Mouse (Mus musculus) midbrain, embryonic 14.5 days (tissue): ENCODE measurements at regions not wholly inside any gene's neighbourhood (a gene's known extent, or its start where the extent isn't known, plus 50 kb on each side); places are given as distances from the start of the nearest gene placed in this dataset.

Source experiments
- ATAC-seq: fragments of 200-750 bp; cut with Nextera tagmentation; 2 replicates; pipeline ENCODE4 v1.8.0; 2017; ENCODE audit warnings: moderate number of reproducible peaks, moderate library complexity; ENCODE audit not compliant: low FRiP score, low TSS enrichment
- DNase-seq: peaks from one replicate; pipeline ENCODE4 v3.0.0-alpha.2; 2015
- H3K27ac ChIP-seq: fragments of 300-500 bp; sonication (generic); replicated peaks from 2 replicates; pipeline ENCODE4 v1.5.1; 2014; ENCODE audit warnings: mild to moderate bottlenecking, low read depth, low read length, moderate library complexity
- H3K27me3 ChIP-seq: fragments of 300-500 bp; sonication (generic); 2 replicates; pipeline ENCODE4 v1.6.1; 2014; ENCODE audit warnings: low read length, control low read depth, mixed read lengths; ENCODE audit not compliant: control insufficient read depth, insufficient read depth
- H3K36me3 ChIP-seq: fragments of 300-500 bp; sonication (generic); 2 replicates; pipeline ENCODE4 v1.6.1; 2014; ENCODE audit warnings: low read length, control low read depth; ENCODE audit not compliant: control insufficient read depth, insufficient read depth
- H3K4me1 ChIP-seq: fragments of 300-500 bp; sonication (generic); 2 replicates; pipeline ENCODE4 v1.6.1; 2014; ENCODE audit warnings: mild to moderate bottlenecking, antibody characterized with exemption, low read length, control low read depth; ENCODE audit not compliant: control insufficient read depth, insufficient read depth
- H3K4me2 ChIP-seq: fragments of 300-500 bp; sonication (generic); 2 replicates; pipeline ENCODE4 v1.6.1; 2014; ENCODE audit warnings: mild to moderate bottlenecking, low read length, moderate library complexity
- H3K4me3 ChIP-seq: fragments of 300-500 bp; sonication (generic); replicated peaks from 2 replicates; pipeline ENCODE4 v1.5.1; 2014; ENCODE audit warnings: low read depth, low read length
- H3K9ac ChIP-seq: fragments of 300-500 bp; sonication (generic); replicated peaks from 2 replicates; pipeline ENCODE4 v1.6.1; 2014; ENCODE audit warnings: mild to moderate bottlenecking, low read length, moderate library complexity
- H3K9me3 ChIP-seq: fragments of 300-500 bp; sonication (generic); 2 replicates; pipeline ENCODE4 v1.6.1; 2016; ENCODE audit warnings: low read length, control low read depth, mixed read lengths; ENCODE audit not compliant: control insufficient read depth
- WGBS: fragments of 180-500 bp; shearing (Covaris S2); extraction: QIAGEN DNeasy Blood & Tissue Kit; methylation state at CpG from one replicate; pipeline ENCODE4 v1.1.7; 2014; 5-methylcytosine and 5-hydroxymethylcytosine counted together

DNA sequence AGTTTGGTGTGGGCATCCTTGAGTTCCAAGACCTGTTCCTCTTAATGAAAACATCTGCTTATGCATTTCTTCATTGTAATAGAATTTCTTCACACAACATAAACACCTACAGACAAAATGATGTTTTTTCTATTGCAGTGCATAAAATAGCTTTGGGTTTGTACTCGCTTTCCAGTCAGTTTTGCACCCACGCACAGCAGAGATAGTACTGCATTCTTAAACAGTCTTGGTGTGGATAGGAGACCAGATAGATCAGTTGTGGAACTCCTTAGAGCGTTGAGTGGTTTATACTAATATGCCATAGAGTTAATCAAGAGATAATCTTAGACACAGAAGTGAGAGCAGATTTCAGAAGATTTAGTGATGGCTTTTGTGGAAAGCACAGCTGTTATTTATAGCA lies 273.7 kb upstream of the Gm5148 start:
- DNase-seq (no peak), ATAC-seq (no peak)
- Histone ChIP-seq H3K27me3 (no peaks in the 10 kb centered on the region), H3K4me1 (no peaks in the 10 kb centered on the region), H3K9me3 (no peaks in the 10 kb centered on the region), H3K27ac (no peak overlapping the region), H3K4me2 (no peak overlapping the region), H3K36me3 (no peaks in the 10 kb centered on the region), H3K9ac (no peak overlapping the region), H3K4me3 (no peak overlapping the region)
- WGBS, result 90% methylated on average over 3 of the region's 3 CpGs

DNA sequence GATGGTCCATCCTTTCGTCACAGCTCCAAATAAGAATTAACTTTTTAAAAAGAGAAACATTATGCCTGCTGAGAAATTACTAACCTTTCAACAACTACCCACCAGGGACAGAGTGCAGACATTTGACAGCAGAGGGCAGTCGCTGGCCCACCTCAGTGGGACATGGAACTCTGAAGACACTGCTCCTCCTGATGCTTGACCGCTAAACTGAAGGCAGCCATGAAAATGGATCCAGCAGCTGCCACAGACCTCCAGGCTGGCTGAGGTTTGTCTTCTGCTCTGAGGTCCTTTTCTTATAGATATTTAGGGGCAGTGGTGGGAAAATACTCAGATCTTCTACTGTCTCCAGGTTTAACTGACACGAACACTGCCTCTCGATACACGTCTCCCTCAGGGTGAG lies 265.7 kb upstream of the Gm5148 start:
- Histone ChIP-seq H3K27me3 (peaks cover 25% of the 10 kb centered on the region), H3K36me3 (no peaks in the 10 kb centered on the region), H3K27ac (no peak overlapping the region), H3K9ac (no peak overlapping the region), H3K4me3 (no peak overlapping the region), H3K9me3 (no peaks in the 10 kb centered on the region), H3K4me1 (no peaks in the 10 kb centered on the region), H3K4me2 (no peak overlapping the region)
- 93% methylated on average over 6 of the region's 6 CpGs for WGBS
- no peak for DNase-seq
- ATAC-seq, result no peak

GRCm38 (mm10) chr3:37987775-37988505 lies 263.6 kb upstream of the Gm5148 start:
- no peak overlapping the region for H3K4me2 ChIP-seq
- H3K27ac ChIP-seq, result no peak overlapping the region
- peaks cover 36% of the 10 kb centered on the region for H3K27me3 ChIP-seq
- no peaks in the 10 kb centered on the region for H3K4me1 ChIP-seq
- H3K9ac ChIP-seq, result no peak overlapping the region
- H3K9me3 ChIP-seq, result no peaks in the 10 kb centered on the region
- H3K36me3 ChIP-seq, result no peaks in the 10 kb centered on the region
- 68% methylated on average over 20 of the region's 20 CpGs for WGBS
- ATAC-seq, result no peak
- no peak for DNase-seq
- H3K4me3 ChIP-seq, result no peak overlapping the region

DNA sequence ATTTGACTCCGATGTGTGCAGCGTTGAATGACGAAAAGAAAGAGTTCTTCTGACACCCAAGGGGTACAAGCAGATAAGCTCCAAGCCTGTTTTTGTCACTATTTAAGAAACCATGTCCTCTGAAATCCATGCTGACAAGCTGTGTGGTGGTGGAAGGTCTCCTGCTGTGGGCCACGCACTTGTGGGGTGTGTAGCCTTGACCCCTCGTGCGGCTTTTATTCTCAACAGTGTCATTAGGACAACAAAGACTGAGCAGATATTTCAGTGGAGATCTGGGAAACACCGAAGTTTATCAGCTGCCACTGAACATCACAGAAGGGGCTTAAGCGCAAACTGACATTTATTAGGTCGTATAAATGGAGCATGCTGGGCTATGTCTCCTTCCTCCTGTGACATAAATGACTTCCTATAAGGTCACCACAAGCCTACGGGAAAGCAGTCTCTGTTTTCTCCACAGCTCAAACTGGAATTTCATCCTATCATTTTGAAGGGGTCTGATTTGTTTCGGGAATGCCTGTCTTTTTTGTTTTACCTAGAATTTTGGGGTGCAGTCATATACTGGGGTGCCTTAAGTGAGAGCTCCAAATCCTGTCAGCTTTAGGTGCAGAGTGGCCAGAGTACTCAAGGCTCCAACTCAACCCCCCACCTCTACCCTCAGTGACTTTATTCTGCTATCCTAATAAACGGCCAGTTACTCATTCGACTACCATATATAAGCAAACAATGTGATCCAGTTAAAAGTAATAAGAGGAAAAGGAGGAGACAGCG lies 262.9 kb upstream of the Gm5148 start:
- no peak for DNase-seq
- WGBS, result 38% methylated on average over 14 of the region's 14 CpGs
- peaks cover 39% of the 10 kb centered on the region for H3K27me3 ChIP-seq
- H3K4me1 ChIP-seq, result no peaks in the 10 kb centered on the region
- H3K36me3 ChIP-seq, result no peaks in the 10 kb centered on the region
- no peaks in the 10 kb centered on the region for H3K9me3 ChIP-seq
- no peak for ATAC-seq
- H3K4me3 ChIP-seq, result no peak overlapping the region
- no peak overlapping the region for H3K27ac ChIP-seq
- no peak overlapping the region for H3K4me2 ChIP-seq
- no peak overlapping the region for H3K9ac ChIP-seq

DNA sequence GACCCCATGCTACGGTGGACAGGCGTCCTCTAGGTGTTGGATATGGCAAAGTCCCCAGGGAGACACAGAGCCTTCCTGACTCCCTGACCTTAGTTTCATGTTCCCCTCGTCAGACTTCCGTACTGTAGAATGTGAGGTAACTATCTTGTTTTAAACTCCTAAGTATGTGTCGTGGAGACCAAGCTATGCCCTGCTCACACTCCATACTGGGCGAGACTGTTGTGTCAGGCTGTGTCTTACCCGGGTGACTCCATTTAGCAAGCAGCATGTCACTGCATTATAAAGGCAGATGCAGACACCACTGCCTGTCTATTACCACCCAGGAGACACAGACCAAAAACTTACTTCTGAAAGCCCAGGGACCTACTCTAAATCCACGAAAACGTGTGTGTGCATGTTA lies 260.4 kb upstream of the Gm5148 start:
- 88% methylated on average over 9 of the region's 9 CpGs for WGBS
- ATAC-seq (no peak), DNase-seq (no peak)
- no peaks in the 10 kb centered on the region for H3K36me3 ChIP-seq
- no peak overlapping the region for H3K4me3 ChIP-seq
- H3K27ac ChIP-seq, result no peak overlapping the region
- no peak overlapping the region for H3K4me2 ChIP-seq
- H3K27me3 ChIP-seq, result peaks cover 48% of the 10 kb centered on the region
- H3K9ac ChIP-seq, result no peak overlapping the region
- H3K9me3 ChIP-seq, result no peaks in the 10 kb centered on the region
- H3K4me1 ChIP-seq, result no peaks in the 10 kb centered on the region

- 62% methylated on average over 7 of the region's 7 CpGs for WGBS
- Histone ChIP-seq H3K9me3 (no peaks in the 10 kb centered on the region), H3K4me2 (no peak overlapping the region), H3K9ac (no peak overlapping the region), H3K4me3 (no peak overlapping the region), H3K27ac (no peak overlapping the region), H3K27me3 (peaks cover 34% of the 10 kb centered on the region), H3K4me1 (no peaks in the 10 kb centered on the region; the same call in 1 of the 2 replicates), H3K36me3 (no peaks in the 10 kb centered on the region)
- no peak for ATAC-seq
- DNase-seq, result no peak
Measured at GRCm38 (mm10) chr3:37981481-37982180, 257.3 kb upstream of the Gm5148 start.

DNA sequence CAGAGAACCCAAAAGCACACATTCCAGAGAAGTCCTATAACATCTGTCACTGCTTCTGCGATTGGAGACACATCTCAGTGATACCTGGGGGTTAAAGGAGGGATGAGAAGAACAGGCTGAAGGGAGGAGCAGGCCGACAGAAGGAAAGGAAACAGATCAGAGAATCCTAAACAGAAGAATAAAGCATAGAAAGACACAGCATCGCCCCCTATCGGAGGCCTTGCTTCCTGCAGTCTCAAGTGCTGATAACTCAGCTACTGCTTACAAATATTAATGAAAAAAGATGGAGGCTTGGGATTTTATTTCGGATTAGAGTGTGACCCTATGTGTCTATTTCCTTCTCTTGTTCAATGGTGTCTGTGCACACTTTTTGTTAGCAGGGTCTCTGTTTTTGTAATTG lies 255.6 kb upstream of the Gm5148 start:
- no peaks in the 10 kb centered on the region for H3K9me3 ChIP-seq
- no peak for DNase-seq
- peaks cover 4% of the 10 kb centered on the region; the same call in 1 of the 2 replicates for H3K4me1 ChIP-seq
- no peak overlapping the region for H3K9ac ChIP-seq
- H3K27ac ChIP-seq, result no peak overlapping the region
- H3K27me3 ChIP-seq, result peaks cover 22% of the 10 kb centered on the region; the same call in 1 of the 2 replicates
- 64% methylated on average over 5 of the region's 5 CpGs for WGBS
- no peak overlapping the region for H3K4me3 ChIP-seq
- no peak overlapping the region for H3K4me2 ChIP-seq
- ATAC-seq, result no peak
- H3K36me3 ChIP-seq, result no peaks in the 10 kb centered on the region

GRCm38 (mm10) chr3:37978481-37978880 lies 254.2 kb upstream of the Gm5148 start:
- H3K4me3 ChIP-seq, result no peak overlapping the region
- peaks cover 4% of the 10 kb centered on the region; the same call in 1 of the 2 replicates for H3K4me1 ChIP-seq
- H3K27me3 ChIP-seq, result peaks cover 13% of the 10 kb centered on the region; the same call in 1 of the 2 replicates
- no peak overlapping the region for H3K4me2 ChIP-seq
- ATAC-seq, result no peak
- DNase-seq, result peak; percentile 25
- H3K9me3 ChIP-seq, result no peaks in the 10 kb centered on the region
- H3K27ac ChIP-seq, result no peak overlapping the region
- WGBS, result 33% methylated on average over 6 of the region's 6 CpGs
- H3K9ac ChIP-seq, result no peak overlapping the region
- no peaks in the 10 kb centered on the region for H3K36me3 ChIP-seq
